Mouse (Mus musculus): ENCODE measurements around the gene Stard13. TPM values are rescaled to one million over a fixed set of nuclear protein-coding genes. Genes with fewer than 3 reads are reported as not detected.

Stard13 gene
- total RNA-seq, 2 experiments from 2014 or later = 5.9 to 6.1 TPM

DNA sequence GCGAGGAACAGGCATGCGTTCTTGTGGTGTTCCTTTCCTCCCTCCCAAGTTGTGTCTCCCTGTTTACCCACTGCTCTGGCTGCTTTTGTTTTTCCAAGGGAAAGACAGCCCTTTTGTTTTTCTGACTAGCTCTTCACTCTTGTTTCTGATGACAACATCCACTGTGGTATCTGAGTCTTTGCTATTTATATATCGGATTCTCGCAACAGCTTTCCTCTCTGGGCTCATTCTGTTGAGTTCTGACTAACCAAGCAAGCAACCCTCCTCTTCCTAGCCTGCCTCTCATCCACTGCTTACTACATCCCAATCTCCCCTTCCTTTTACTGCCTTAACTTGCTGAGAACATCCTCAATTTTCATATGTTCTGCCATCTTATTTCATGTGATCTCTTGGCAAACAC lies 159.4 kb downstream of the Stard13 start:
- intact Hi-C loops (cut with DNase I) = no loop called here
- no peak for DNase-seq

GRCm38 (mm10) chr5:151071430-151071829 lies 162.2 kb downstream of the Stard13 start:
- intact Hi-C loops (cut with DNase I) = no loop called here
- DNase-seq = no peak

- DNase-seq = no peak
Observed at GRCm38 (mm10) chr5:151070896-151071295, 162.7 kb downstream of the Stard13 start.

DNA sequence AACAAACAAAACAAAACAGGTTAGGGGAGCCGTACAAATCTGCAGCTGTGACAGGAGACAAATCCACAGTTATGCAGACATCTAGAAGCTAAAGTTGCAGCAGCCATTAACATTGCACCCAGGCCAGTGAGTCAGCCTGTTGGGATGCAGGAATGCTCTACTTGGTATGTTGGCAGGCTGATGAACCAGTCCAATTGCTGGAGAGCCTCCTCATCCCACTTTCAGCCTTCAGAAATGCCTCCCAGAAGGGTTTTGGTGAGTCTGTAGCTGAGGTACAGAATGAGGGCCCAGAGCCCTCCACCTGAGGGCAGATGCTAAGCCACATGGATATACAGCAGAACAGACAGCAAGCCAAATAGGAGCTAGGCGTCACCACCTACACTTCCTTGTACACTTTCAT lies 164.1 kb downstream of the Stard13 start:
- no peak for DNase-seq
- intact Hi-C loops (cut with DNase I) = no loop called here

More at GRCm38 (mm10) chr5:151070896-151071295, 162.7 kb downstream of the Stard13 start:
- intact Hi-C loops (cut with DNase I) = no loop called here

DNA sequence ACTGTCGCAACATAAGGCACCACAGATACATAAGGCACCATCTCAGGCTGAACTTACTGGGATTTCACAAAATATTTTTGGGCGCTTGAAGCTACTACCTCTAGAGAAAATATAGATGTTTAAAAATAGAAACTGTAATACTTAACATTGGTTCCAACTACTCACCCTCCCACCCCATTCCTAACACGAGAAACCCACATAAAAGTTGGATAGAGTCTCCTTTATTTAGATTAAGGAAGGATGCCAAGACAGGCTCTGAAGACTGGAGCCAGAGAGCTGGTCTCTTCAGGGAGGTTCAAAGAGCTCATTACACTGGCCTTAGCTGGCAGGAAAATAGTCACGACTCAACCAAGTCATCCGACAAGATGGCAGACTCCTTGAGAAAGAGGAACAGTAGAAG lies 167.6 kb downstream of the Stard13 start:
- no peak for DNase-seq
- intact Hi-C loops (cut with DNase I) = no loop called here

GRCm38 (mm10) chr5:151065228-151065627 lies 168.4 kb downstream of the Stard13 start:
- intact Hi-C loops (cut with DNase I) = no loop called here
- DNase-seq = no peak

- no peak for DNase-seq
- intact Hi-C loops (cut with DNase I) = no loop called here
Observed at GRCm38 (mm10) chr5:151061942-151062341, 171.7 kb downstream of the Stard13 start.

- no peak for DNase-seq
- intact Hi-C loops (cut with DNase I) = no loop called here
Observed at GRCm38 (mm10) chr5:151060476-151060875, 173.2 kb downstream of the Stard13 start.

- no peak for DNase-seq
- intact Hi-C loops (cut with DNase I) = no loop called here
Observed at GRCm38 (mm10) chr5:151059772-151060171, 173.9 kb downstream of the Stard13 start.

GRCm38 (mm10) chr5:151059352-151059751 lies 174.3 kb downstream of the Stard13 start:
- no peak for DNase-seq
- intact Hi-C loops (cut with DNase I) = no loop called here

GRCm38 (mm10) chr5:151057716-151058115 lies 175.9 kb downstream of the Stard13 start:
- DNase-seq = no peak
- intact Hi-C loops (cut with DNase I) = no loop called here

- intact Hi-C loops (cut with DNase I) = no loop called here
Observed at GRCm38 (mm10) chr5:151056920-151057294, 176.7 kb downstream of the Stard13 start.

GRCm38 (mm10) chr5:151056255-151056919 lies 177.2 kb downstream of the Stard13 start:
- DNase-seq = no peak
- intact Hi-C loops (cut with DNase I) = no loop called here

More at GRCm38 (mm10) chr5:151056920-151057294, 176.7 kb downstream of the Stard13 start:
- DNase-seq = no peak

DNA sequence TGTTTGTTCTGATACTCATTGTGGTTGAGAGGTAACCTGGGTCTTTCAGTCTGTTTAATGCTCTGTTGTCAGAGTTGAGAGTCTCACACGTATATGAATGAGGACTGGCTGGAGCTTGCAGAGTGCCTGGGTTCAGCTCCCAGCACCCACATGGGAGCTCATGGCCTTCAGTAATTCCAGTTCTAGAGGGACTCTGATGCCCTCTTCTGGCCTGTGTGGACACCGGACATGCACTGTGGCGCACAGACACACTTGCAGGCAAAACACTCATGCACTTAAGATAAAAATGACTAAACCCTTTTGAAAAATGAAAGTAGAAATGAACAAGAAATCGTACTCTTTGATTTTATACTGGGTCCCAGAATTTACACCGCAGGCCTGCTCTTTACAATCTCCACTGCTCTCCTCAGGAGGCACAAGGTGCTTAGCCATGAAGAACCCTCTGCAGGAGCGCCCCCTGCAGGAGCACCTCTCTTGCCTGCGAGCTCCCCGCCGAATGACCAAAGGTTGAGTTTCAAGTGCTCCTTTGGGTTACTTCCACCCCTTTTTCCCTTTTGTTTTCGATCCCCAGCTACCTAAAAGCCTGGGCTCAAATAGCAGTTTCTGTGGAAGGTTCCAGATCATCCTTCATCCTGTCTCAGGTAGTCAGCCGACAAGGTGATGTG lies 178.1 kb downstream of the Stard13 start:
- intact Hi-C loops (cut with DNase I) = no loop called here
- no peak for DNase-seq

DNA sequence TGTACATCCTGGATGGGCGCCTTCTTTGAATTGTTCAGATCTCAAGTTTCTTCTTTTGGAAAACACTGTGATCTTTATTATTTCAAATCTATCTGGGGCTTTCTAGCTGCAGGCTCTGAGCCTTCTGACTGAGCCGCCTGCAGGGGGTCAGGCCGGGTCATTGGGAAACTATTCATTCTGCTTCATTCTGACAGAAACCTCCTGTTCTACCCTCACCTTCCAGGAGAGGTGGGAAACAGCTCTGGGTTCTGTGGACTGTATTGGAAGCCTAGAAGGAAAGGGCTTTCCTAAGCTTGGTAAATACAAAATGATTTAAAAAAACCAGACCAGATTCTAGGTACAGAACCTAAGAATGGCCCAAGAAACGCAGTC lies 178.9 kb downstream of the Stard13 start:
- DNase-seq = no peak
- intact Hi-C loops (cut with DNase I) = no loop called here

GRCm38 (mm10) chr5:151054100-151054742 lies 179.4 kb downstream of the Stard13 start:
- intact Hi-C loops (cut with DNase I) = no loop called here
- DNase-seq = no peak

GRCm38 (mm10) chr5:151053190-151053589 lies 180.4 kb downstream of the Stard13 start:
- no peak for DNase-seq
- intact Hi-C loops (cut with DNase I) = no loop called here

DNA sequence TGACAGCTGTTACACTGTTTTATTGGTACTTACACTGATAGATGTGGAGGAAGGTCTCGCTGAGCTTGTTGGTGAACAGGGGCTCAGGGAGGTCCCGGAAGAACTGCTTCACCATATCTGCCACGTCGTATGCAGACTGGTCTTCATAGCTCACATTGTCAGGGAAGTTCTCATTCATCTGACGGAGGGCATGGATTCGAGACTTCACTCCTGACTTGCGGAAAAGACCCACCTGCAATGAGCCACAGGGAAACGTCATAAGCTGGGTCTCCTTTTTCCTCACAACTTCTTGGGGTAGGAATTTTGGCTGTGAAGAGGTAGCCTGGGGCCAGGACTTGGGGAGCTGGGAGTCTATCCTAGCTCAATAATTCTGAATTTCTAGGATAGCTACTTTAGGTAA lies 181.3 kb downstream of the Stard13 start:
- intact Hi-C loops (cut with DNase I) = no loop called here
- DNase-seq = no peak

GRCm38 (mm10) chr5:151047488-151047887 lies 186.1 kb downstream of the Stard13 start:
- no peak for DNase-seq
- intact Hi-C loops (cut with DNase I) = no loop called here

- intact Hi-C loops (cut with DNase I) = no loop called here
- DNase-seq = peak; percentile 48 to 49
Observed at GRCm38 (mm10) chr5:151046917-151047316, 186.7 kb downstream of the Stard13 start.

DNA sequence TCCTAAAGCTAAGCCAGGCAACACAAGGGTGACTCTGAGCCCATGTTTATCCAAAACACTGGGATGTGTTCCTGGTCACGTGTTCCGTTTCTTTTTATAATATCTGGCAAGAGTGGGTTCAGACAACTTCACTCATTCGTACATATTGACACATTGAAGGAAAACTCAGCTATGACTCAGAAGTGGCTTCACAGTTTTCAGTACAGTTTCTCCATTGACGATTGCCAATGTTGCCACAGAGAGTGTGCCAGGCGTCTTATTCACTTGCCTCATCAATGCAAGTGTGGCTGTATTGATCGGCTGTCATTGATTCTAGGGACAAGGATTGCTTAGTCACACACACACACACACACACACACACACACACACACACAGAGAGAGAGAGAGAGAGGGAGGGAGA lies 187.5 kb downstream of the Stard13 start:
- intact Hi-C loops (cut with DNase I) = no loop called here
- no peak for DNase-seq

- no peak for DNase-seq
- intact Hi-C loops (cut with DNase I) = no loop called here
Observed at GRCm38 (mm10) chr5:151042911-151043310, 190.7 kb downstream of the Stard13 start.

All from gastrocnemius, postnatal 36 days (tissue).